Mouse (Mus musculus) lung, adult 2 months (tissue): ENCODE measurements around the gene Jkamp.

Experiments
- CTCF ChIP-seq: fragments of 200-500 bp; IDR thresholded peaks from 2 replicates; pipeline ENCODE4 v1.5.1; 2011; ENCODE audit warnings: mild to moderate bottlenecking, low read length, control low read depth; ENCODE audit not compliant: insufficient read depth
- POLR2A ChIP-seq: fragments of 200-500 bp; IDR thresholded peaks from 2 replicates; pipeline ENCODE4 v1.6.1; 2011; ENCODE audit warnings: low read depth, mild to moderate bottlenecking, control low read depth, low read length, borderline replicate concordance; ENCODE audit errors: extremely low read depth

DNA sequence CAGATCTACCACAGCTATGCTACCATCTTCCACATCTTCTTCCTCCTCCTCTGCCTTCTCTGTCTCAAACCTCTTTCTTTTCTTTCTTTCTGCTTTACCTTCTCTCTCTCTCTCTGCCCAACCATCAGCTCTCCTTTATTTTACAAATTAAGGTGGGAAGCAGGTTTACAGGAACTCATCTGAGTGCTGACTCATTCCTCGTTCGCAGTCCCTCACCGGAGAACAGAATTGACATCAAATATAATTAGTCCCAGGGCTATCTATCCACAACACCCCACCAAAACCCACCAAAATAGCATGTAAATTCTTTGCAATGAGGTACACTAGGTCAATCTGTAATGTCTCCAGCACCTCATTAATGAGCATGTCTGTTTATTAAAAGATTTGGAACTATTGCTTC is 3.4 kb upstream of the Jkamp start:
- no peak for TF ChIP-seq POLR2A
- no peak for TF ChIP-seq CTCF
